Mouse (Mus musculus) bone marrow, adult 2 months (tissue): Measurements from ENCODE around the gene Colgalt2. TPM values are rescaled to one million over a fixed set of nuclear protein-coding genes. Genes with fewer than 3 reads are reported as not detected.

ENCODE experiments used
- H3K27ac ChIP-seq: fragments of 200-500 bp; 2 replicates; pipeline ENCODE4 v1.5.1; 2012; ENCODE audit warnings: low read depth, mild to moderate bottlenecking, control low read depth, inconsistent platforms, low read length; ENCODE audit not compliant: control insufficient read depth, poor library complexity, insufficient read depth
- H3K4me1 ChIP-seq: fragments of 200-500 bp; 2 replicates; pipeline ENCODE4 v1.6.1; 2011; ENCODE audit warnings: low read length; ENCODE audit not compliant: control insufficient read depth, insufficient read depth
- H3K4me3 ChIP-seq: fragments of 200-500 bp; replicated peaks from 2 replicates; pipeline ENCODE3; 2011; ENCODE audit warnings: mild to moderate bottlenecking, low read depth, low read length, control low read depth; ENCODE audit not compliant: control insufficient read depth
- CTCF ChIP-seq: fragments of 200-500 bp; IDR thresholded peaks from 2 replicates; pipeline ENCODE4 v1.5.1; 2011; ENCODE audit warnings: low read length, control low read depth; ENCODE audit not compliant: control insufficient read depth, insufficient read depth
- POLR2A ChIP-seq: fragments of 200-500 bp; IDR thresholded peaks from 2 replicates; pipeline ENCODE4 v1.6.1; 2011; ENCODE audit warnings: low read depth, mild to moderate bottlenecking, control low read depth, low read length, borderline replicate concordance; ENCODE audit not compliant: control insufficient read depth
- WGBS: fragments of 180-500 bp; shearing (Covaris S2); methylation state at CpG from one replicate; pipeline ENCODE4 v1.1.7; 2018; 5-methylcytosine and 5-hydroxymethylcytosine counted together
- polyA plus RNA-seq: library from polyadenylated mRNA; stranded (reverse); fragments of >200 nt; gene quantifications from 2 replicates; pipeline ENCODE4 v1.2.4, GENCODE M21; 2011; ENCODE audit warnings: low replicate concordance; ENCODE audit not compliant: missing spikeins, insufficient read depth, insufficient read length

Colgalt2 gene
- polyA plus RNA-seq, 1 experiment: 0.60 TPM

DNA sequence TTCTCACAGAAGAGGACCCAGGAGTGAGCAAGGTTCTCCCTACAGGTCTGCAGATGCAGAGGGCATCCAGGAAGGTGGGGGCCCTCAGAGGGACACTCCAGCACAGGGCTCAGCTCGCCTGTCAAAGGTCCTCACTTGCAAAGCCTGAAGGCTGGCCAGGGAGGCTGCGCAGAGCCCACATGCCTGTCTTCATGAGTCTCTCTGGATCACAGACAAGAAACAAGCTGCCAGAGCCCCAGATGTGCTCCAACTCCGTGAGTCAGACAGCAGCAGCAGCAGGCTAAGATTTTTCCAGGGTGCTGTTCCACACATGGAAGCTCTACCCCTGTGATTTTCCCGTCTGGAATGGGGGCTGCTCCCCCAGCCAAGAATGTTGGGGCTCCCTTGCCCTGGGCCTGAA is 114.6 kb downstream of the Colgalt2 start:
- no peaks in the 10 kb centered on the region for H3K4me1 ChIP-seq
- no peak for TF ChIP-seq CTCF
- no peak for TF ChIP-seq POLR2A
- 76% methylated on average over 4 of the region's 4 CpGs for WGBS

DNA sequence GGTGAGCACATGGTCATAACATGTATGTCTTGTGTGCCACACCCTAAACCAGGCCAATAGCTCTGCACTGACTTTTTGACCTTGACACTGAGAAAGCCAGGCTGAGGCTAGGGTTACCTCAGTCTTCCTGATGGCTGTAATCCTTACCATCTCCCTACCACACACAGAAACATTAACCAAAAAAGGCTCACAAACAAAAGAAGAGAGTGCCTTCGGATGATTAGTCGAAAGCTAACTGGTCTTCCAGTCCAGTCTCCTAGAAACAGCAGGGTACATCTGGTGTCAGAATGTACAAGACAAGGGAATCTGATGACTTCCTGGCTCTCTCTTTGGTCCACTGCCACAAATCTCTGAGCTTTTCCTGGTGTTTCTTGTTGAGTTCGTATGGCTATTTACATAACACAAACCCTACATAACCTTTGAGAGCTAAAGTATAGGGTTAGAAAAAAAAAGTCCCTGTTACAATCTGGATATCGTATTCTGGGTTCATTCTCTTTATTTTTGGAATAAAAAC is 117.5 kb downstream of the Colgalt2 start:
- 81% methylated on average over 4 of the region's 4 CpGs for WGBS
- H3K4me3 ChIP-seq: no peak overlapping the region
- no peak for TF ChIP-seq POLR2A
- H3K27ac ChIP-seq: no peak overlapping the region
- H3K4me1 ChIP-seq: no peaks in the 10 kb centered on the region

More for the DNA sequence above, 114.6 kb downstream of the Colgalt2 start:
- H3K4me3 ChIP-seq: no peak overlapping the region
- H3K27ac ChIP-seq: no peak overlapping the region

DNA sequence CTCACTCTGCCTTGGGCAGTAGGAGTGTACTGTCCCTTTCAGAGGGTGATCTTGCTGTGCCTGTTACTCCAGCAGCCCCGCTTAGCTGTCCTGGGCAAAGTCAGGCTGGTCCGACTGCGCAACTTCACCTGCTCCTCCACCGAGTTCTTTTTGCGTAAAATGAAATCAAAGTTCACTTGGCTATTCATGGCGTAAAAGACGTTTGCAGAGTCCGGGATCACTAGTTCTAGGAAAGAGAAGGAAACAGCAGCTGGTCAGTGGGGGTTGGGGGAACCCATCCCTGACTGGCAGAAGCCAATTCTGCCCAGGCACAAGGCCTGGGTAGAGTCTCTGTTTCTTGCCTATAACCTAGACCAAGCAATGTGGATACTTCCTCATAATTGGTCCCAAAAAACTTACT is 119.3 kb downstream of the Colgalt2 start:
- Histone ChIP-seq H3K27ac (no peak overlapping the region), H3K4me1 (no peaks in the 10 kb centered on the region), H3K4me3 (no peak overlapping the region)
- TF ChIP-seq CTCF (no peak), POLR2A (no peak)
- 84% methylated on average over 8 of the region's 8 CpGs for WGBS

DNA sequence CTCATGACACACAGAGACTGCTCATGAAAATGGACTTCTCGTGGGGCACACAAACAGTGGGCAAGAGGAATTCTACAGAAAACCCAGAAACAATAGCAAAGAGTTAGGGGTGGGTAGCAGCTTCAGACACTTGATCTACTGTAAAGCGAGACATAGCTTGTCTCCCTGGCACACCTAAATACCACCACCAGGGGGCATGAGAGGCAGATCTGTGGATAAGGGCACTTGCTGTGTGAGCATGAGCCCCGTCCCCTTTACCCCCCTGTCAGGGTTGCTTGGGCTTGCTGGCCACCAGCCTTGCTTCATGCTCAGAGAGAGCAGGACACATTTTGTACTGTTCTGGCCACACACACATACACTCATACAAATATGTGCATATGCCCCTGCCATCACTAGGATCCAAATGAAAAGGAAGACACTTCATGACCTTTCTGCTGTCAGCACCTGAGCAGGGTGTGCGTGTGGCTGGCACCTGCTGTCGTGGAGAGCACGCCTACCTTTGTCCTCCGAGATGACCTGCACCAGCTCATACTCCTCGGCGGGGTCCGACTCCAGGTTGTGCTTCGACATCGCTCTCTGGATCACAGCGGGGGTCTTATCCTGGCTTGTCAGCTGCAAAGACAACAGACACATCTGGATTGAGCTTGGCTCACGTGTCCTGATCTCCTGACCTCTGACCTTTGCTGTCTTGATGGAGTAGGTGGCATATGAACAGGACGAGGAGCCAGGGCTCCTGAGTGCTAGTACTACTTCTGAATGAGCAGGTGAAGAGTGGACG is 121.4 kb downstream of the Colgalt2 start:
- H3K4me3 ChIP-seq: no peak overlapping the region
- no peaks in the 10 kb centered on the region for H3K4me1 ChIP-seq
- WGBS: 82% methylated on average over 16 of the region's 16 CpGs
- TF ChIP-seq CTCF: peak; percentile 73
- TF ChIP-seq POLR2A: no peak
- H3K27ac ChIP-seq: no peak overlapping the region

DNA sequence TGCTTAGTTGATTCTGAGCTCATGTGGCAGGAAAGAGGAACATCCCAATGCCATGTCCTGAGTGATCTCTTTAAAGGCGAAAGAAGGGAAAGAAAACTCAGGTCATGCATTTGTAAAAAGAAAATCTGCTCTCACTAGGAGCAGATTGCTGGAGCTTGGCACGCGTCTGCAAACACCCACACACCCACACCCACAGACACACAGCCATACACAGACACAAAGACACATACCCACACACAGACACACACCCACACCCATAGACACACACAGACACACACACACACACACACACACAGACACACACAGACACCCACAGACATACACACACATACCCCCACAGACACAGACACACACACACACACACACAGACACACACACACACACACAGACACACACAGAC is 122.6 kb downstream of the Colgalt2 start:
- 78% methylated on average over 3 of the region's 3 CpGs for WGBS
- Histone ChIP-seq H3K4me3 (no peak overlapping the region), H3K27ac (no peak overlapping the region), H3K4me1 (no peaks in the 10 kb centered on the region)
- TF ChIP-seq POLR2A: no peak
- TF ChIP-seq CTCF: no peak

DNA sequence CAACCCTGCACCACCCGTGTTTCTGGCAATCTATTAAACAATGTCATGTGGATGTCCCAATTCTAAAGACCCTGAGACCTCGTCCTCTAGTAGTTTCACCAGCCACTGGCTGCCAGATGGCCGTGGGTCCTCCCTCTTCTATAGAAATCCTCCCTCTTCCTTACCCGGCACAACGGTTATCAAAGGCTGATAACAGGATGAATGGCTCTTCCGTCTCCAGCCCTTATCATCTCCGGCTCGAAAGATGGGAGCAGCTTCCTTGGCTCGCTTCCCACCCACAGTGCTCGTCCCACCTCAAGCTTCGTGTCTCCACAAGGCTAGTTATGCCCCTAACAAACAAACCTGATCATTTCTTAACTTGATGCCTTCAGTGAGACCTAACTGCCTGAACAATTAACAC is 123.7 kb downstream of the Colgalt2 start:
- Histone ChIP-seq H3K27ac (no peak overlapping the region), H3K4me1 (no peaks in the 10 kb centered on the region), H3K4me3 (no peak overlapping the region)
- TF ChIP-seq CTCF: no peak
- no peak for TF ChIP-seq POLR2A
- 77% methylated on average over 11 of the region's 11 CpGs for WGBS

DNA sequence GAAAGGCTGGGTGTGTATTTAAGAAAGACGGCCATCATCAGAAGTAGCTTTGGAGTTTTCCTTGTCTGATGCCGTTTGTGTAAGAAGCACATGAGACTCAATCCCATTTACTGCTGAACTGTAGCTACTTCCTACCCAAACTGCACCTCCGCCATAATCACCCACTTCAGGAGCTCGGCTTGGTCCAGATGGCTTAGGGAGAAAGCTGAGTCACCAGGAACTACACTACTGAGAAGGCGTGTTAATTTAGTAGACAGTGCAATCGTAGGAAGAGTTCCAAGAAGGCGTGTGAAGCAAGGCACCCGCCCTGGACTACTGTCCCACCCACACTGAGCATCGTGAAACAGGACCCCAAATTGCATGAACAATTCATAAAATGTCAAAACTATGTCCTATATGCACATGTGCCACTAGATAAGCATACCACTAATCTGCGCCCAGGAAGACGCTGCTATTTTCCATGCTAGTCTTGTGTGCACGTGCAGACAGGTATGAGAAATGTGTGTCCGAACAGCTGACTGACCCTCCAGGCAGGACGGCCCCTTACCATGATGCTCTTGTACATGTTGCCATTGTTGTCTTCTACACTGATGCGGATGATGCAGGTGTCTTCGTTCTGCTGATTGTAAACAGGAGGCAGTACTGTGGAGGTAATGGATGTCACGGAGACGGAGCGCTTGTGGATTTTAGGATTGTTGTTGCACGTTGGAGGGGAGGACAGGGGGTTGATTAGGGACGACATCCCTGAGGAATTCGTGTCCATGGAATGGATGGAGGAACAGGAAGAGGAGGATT is 124.7 kb downstream of the Colgalt2 start:
- WGBS: 81% methylated on average over 22 of the region's 22 CpGs
- no peak for TF ChIP-seq POLR2A
- TF ChIP-seq CTCF: no peak
- Histone ChIP-seq H3K27ac (no peak overlapping the region), H3K4me3 (no peak overlapping the region), H3K4me1 (peaks cover 3% of the 10 kb centered on the region; the same call in 1 of the 2 replicates)

DNA sequence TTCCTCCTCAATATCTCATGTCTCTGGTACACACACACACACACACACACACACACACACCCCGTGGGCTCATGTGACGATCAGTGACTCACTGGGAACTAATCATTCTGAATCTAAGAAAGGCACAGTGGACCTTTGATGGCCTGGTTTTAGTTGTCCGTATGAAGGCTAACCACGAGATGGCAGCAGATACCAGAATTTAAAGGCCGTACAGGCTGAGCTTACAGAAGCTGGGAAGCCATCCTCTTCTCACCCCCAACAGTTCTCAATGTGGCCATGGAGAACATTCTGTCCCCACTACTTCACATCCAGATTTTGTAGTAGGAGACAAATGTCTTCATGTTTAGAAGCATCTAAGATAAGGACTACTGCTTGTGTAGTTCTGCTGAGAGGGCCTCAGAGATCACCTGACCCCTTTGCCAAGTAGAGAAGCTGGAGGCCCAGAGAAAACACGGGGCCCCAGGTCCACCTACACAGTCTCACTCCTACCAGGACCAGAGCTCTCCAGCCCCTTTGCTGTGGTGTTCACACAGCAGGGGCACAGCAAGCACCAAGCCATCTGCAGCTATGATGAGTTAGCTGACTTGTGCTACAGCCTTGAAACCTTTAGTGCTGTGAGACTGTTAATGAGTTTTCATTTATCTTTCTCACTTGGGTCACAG is 125.5 kb downstream of the Colgalt2 start:
- WGBS: 17% methylated on average over 6 of the region's 6 CpGs
- TF ChIP-seq CTCF (peak; percentile 64), POLR2A (no peak)
- no peak overlapping the region for H3K27ac ChIP-seq
- peaks cover 5% of the 10 kb centered on the region; the same call in 1 of the 2 replicates for H3K4me1 ChIP-seq
- no peak overlapping the region for H3K4me3 ChIP-seq
